Mouse (Mus musculus): Measurements from ENCODE around the gene Susd2.
A peak's percentile ranks its signal among the peaks of the same experiment; 100 is the strongest.

The Susd2 gene

GRCm38 (mm10) chr10:75654053-75654452 is 10.2 kb upstream of the Susd2 start:
- no peak for DNase-seq (ENCODE audit: low spot score)

- DNase-seq (ENCODE audit: low spot score), result no peak
Measured at GRCm38 (mm10) chr10:75651381-75652068, 7.7 kb upstream of the Susd2 start.

- no peak for DNase-seq (ENCODE audit: low spot score)
Measured at GRCm38 (mm10) chr10:75650306-75650902, 6.6 kb upstream of the Susd2 start.

GRCm38 (mm10) chr10:75649406-75649995 is 5.7 kb upstream of the Susd2 start:
- no peak for DNase-seq (ENCODE audit: low spot score)

GRCm38 (mm10) chr10:75649001-75649400 is 5.2 kb upstream of the Susd2 start:
- DNase-seq (ENCODE audit: low spot score), result no peak

GRCm38 (mm10) chr10:75648091-75648490 is 4.3 kb upstream of the Susd2 start:
- DNase-seq (ENCODE audit: low spot score), result no peak

GRCm38 (mm10) chr10:75647362-75647761 is 3.6 kb upstream of the Susd2 start:
- peak; percentile 48 for DNase-seq (ENCODE audit: low spot score)

GRCm38 (mm10) chr10:75646406-75646805 is 2.6 kb upstream of the Susd2 start:
- no peak for DNase-seq (ENCODE audit: low spot score)

GRCm38 (mm10) chr10:75645616-75646015 is 1.8 kb upstream of the Susd2 start:
- no peak for DNase-seq (ENCODE audit: low spot score)

GRCm38 (mm10) chr10:75642891-75643290 is 917 bp downstream of the Susd2 start:
- no peak for DNase-seq (ENCODE audit: low spot score)

- DNase-seq (ENCODE audit: low spot score), result no peak
Measured at GRCm38 (mm10) chr10:75642436-75642835, 1.4 kb downstream of the Susd2 start.

GRCm38 (mm10) chr10:75641721-75642222 is 2.0 kb downstream of the Susd2 start:
- no peak for DNase-seq (ENCODE audit: low spot score)

GRCm38 (mm10) chr10:75637711-75638110 is 6.1 kb downstream of the Susd2 start:
- DNase-seq (ENCODE audit: low spot score), result peak; percentile 2

GRCm38 (mm10) chr10:75636084-75636786 is 7.6 kb downstream of the Susd2 start:
- DNase-seq (ENCODE audit: low spot score), result no peak

GRCm38 (mm10) chr10:75635693-75636055 is 8.1 kb downstream of the Susd2 start:
- peak; percentile 87 for DNase-seq (ENCODE audit: low spot score)

- DNase-seq (ENCODE audit: low spot score), result no peak
Measured at GRCm38 (mm10) chr10:75635019-75635692, 8.7 kb downstream of the Susd2 start.

GRCm38 (mm10) chr10:75634610-75635009 is 9.2 kb downstream of the Susd2 start:
- no peak for DNase-seq (ENCODE audit: low spot score)

- no peak for DNase-seq (ENCODE audit: low spot score)
Measured at GRCm38 (mm10) chr10:75633576-75634139, 10.2 kb downstream of the Susd2 start.

- no peak for DNase-seq (ENCODE audit: low spot score)
Measured at GRCm38 (mm10) chr10:75633048-75633447, 10.8 kb downstream of the Susd2 start.

GRCm38 (mm10) chr10:75632633-75633032 is 11.2 kb downstream of the Susd2 start:
- no peak for DNase-seq (ENCODE audit: low spot score)

GRCm38 (mm10) chr10:75627490-75627889 is 16.3 kb downstream of the Susd2 start:
- no peak for DNase-seq (ENCODE audit: low spot score)

- no peak for DNase-seq (ENCODE audit: low spot score)
Measured at GRCm38 (mm10) chr10:75626991-75627390, 16.8 kb downstream of the Susd2 start.
